Mouse (Mus musculus) ES-Bruce4 (cell line): ENCODE measurements at regions not wholly inside any gene's neighbourhood (a gene's known extent, or its start where the extent isn't known, plus 50 kb on each side); places are given as distances from the start of the nearest gene placed in this dataset.

Experiments used
- CTCF ChIP-seq: IDR thresholded peaks from one replicate; pipeline ENCODE4 v1.8.1; 2011; ENCODE audit warnings: low read depth, low read length
- EP300 ChIP-seq: IDR thresholded peaks from 2 replicates; pipeline ENCODE4 v1.6.1; 2011; ENCODE audit warnings: low read depth, low read length; ENCODE audit not compliant: insufficient read depth
- POLR2A ChIP-seq: IDR thresholded peaks from one replicate; pipeline ENCODE4 v1.8.1; 2011; ENCODE audit warnings: low read length; ENCODE audit not compliant: insufficient read depth

- no peak for TF ChIP-seq EP300
- no peak for TF ChIP-seq CTCF
- TF ChIP-seq POLR2A, result no peak
Measured at GRCm38 (mm10) chr5:73758534-73758933, 107.4 kb downstream of the Spata18 start.
